Comparison of ENCODE assay signal across 9 mouse cellular contexts in genomic region chr4:70535711-70536311, GRCm38 (mm10). TPM values are rescaled to one million over a fixed set of nuclear protein-coding genes. Genes with fewer than 3 reads are reported as not detected.
DNase-seq lines count a peak whose midpoint lies in the region; ATAC-seq and TF ChIP-seq lines count a peak whose summit lies in the region.
"Had no signal": no experiment of that assay in that cellular context is flagged by ENCODE, and none has a peak within 500 bp of the region (broad histone marks: within the 10 kb centered on the region; RNA-seq: fewer than 3 reads in every experiment).

No protein-coding gene starts in this region.

- peak overlapping the region; percentile 82 for H3K4me2 ChIP-seq in hindbrain, embryonic 12.5 days (replicated peaks)
- peak overlapping the region; percentile 80 for H3K4me2 ChIP-seq in limb, embryonic 13.5 days (replicated peaks)

- WGBS in hindbrain, embryonic 12.5 days: 5% methylated on average over 7 of the region's 7 CpGs
- WGBS in limb, embryonic 13.5 days: 11% methylated on average over 7 of the region's 7 CpGs
- 14% methylated on average over 7 of the region's 7 CpGs for WGBS in midbrain, embryonic 10.5 days

- peak overlapping the region; percentile 97 for H3K4me3 ChIP-seq in left cerebral cortex, adult 2 months
- peak overlapping the region; percentile 96 for H3K4me3 ChIP-seq in hindbrain, embryonic 12.5 days
- peak overlapping the region; percentile 89 for H3K4me3 ChIP-seq in limb, embryonic 13.5 days
- H3K4me3 ChIP-seq in midbrain, embryonic 10.5 days: peak overlapping the region; percentile 90

- no peaks in the 10 kb centered on the region for H3K36me3 ChIP-seq in hindbrain, embryonic 12.5 days
- H3K36me3 ChIP-seq in limb, embryonic 13.5 days: no peaks in the 10 kb centered on the region
- no peaks in the 10 kb centered on the region for H3K36me3 ChIP-seq in midbrain, embryonic 10.5 days
- H3K36me3 ChIP-seq: G1E had no signal

- intact Hi-C loops in left cerebral cortex, adult 2 months (cut with DNase I): loop anchor here (1.0 to 2.0 kb wide), 3 partner anchors 43 to 124 kb away; no protein-coding TSS in a partner anchor

- peaks cover 30% of the 10 kb centered on the region for H3K4me1 ChIP-seq in hindbrain, embryonic 12.5 days
- H3K4me1 ChIP-seq in limb, embryonic 13.5 days: peaks cover 33% of the 10 kb centered on the region
- peaks cover 81% of the 10 kb centered on the region for H3K4me1 ChIP-seq in midbrain, embryonic 10.5 days

- H3K27ac ChIP-seq in left cerebral cortex, adult 2 months: peak overlapping the region; percentile 98
- peak overlapping the region; percentile 100 for H3K27ac ChIP-seq in hindbrain, embryonic 12.5 days
- peak overlapping the region; percentile 97 for H3K27ac ChIP-seq in limb, embryonic 13.5 days
- peak overlapping the region; percentile 99 for H3K27ac ChIP-seq in midbrain, embryonic 10.5 days (replicated peaks)

- TF ChIP-seq CTCF in left cerebral cortex, adult 2 months (IDR thresholded peaks at IDR 0.05): no peak

- H3K27me3 ChIP-seq in hindbrain, embryonic 12.5 days: no peaks in the 10 kb centered on the region
- H3K27me3 ChIP-seq in limb, embryonic 13.5 days: no peaks in the 10 kb centered on the region
- H3K27me3 ChIP-seq in midbrain, embryonic 10.5 days (ENCODE audit: low read depth, poor library complexity, severe bottlenecking): peaks cover 6% of the 10 kb centered on the region; the same call in 1 of the 2 replicates

- H3K9me3 ChIP-seq in hindbrain, embryonic 12.5 days (replicated peaks): no peaks in the 10 kb centered on the region
- no peaks in the 10 kb centered on the region for H3K9me3 ChIP-seq in limb, embryonic 13.5 days
- no peaks in the 10 kb centered on the region for H3K9me3 ChIP-seq in midbrain, embryonic 10.5 days (replicated peaks)

- DNase-seq in left cerebral cortex, adult 2 months (ENCODE audit: extremely low spot score in 1 of 2, low spot score in 2 of 2): peak in 1 of 2 experiments; percentile 17
- no peak for DNase-seq in left cerebral cortex, adult 11 months (ENCODE audit: low spot score)
- peak; percentile 33 for DNase-seq in cerebellum, adult 8-10 months
- DNase-seq in gastrocnemius, adult 18-20 months (ENCODE audit: low spot score): peak; percentile 62
- DNase-seq in midbrain, embryonic 10.5 days (ENCODE audit: low spot score): peak; percentile 45
- peak; percentile 53 for DNase-seq in testis, postnatal 10 days (ENCODE audit: low spot score)

- peak; percentile 2 for ATAC-seq in hindbrain, embryonic 12.5 days (ENCODE audit: low FRiP score)
- no peak for ATAC-seq in limb, embryonic 13.5 days (ENCODE audit: low FRiP score, low read depth)

- H3K9ac ChIP-seq in hindbrain, embryonic 12.5 days: peak overlapping the region; percentile 92
- H3K9ac ChIP-seq in limb, embryonic 13.5 days: peak overlapping the region; percentile 95

RNA-seq across cellular contexts. Expression of gene Megf9, which starts 1.0 kb away (rescaled TPM):
- 100 to 1,000 TPM; 109 to 115 TPM for total RNA-seq in left cerebral cortex, adult 2 months (2021)
- total RNA-seq in gastrocnemius, adult 18-20 months (2021): 1 to 10 TPM; 2.3 to 3.6 TPM
- polyA plus RNA-seq in hindbrain, embryonic 12.5 days (2016; fragmentation: Nextera tagmentation; extraction: Ambion mirVana): 35.5 and 37.4 TPM in 2 replicates
- polyA plus RNA-seq in limb, embryonic 13.5 days (2015; fragmentation: Nextera tagmentation; extraction: Ambion mirVana): 11.8 and 11.9 TPM in 2 replicates
- polyA plus RNA-seq in midbrain, embryonic 10.5 days (2016; fragmentation: Nextera tagmentation; extraction: Ambion mirVana): 17.3 and 21.5 TPM in 2 replicates
- polyA plus RNA-seq: G1E had no signal
